Mouse (Mus musculus) layer of hippocampus, adult 2 months (tissue): ENCODE results near the gene Myo5a. TPM values are rescaled to one million over a fixed set of nuclear protein-coding genes. Genes with fewer than 3 reads are reported as not detected.

Experiments used
- DNase-seq, 2 experiments: peaks; one replicate each; pipeline ENCODE4 v3.0.0; 2022; ENCODE audit warnings: low spot score in 2 of 2
- H3K27ac ChIP-seq: fragments of 200-600 bp; 2 replicates; pipeline ENCODE4 v1.8.1; 2022
- H3K4me3 ChIP-seq: fragments of 200-600 bp; 2 replicates; pipeline ENCODE4 v1.8.1; 2022; ENCODE audit warnings: mild to moderate bottlenecking
- CTCF ChIP-seq: fragments of 200-600 bp; conservative IDR thresholded peaks from 2 replicates; pipeline ENCODE4 v1.8.1; 2022; ENCODE audit warnings: antibody characterized with exemption, mild to moderate bottlenecking, moderate library complexity
- total RNA-seq, 2 experiments: library from RNA; stranded (reverse); gene quantifications; 2 replicates each; pipeline ENCODE4 v1.2.3; 2021

Gene Myo5a
- total RNA-seq, 2 experiments from 2014 or later = 201 to 210 TPM

DNA sequence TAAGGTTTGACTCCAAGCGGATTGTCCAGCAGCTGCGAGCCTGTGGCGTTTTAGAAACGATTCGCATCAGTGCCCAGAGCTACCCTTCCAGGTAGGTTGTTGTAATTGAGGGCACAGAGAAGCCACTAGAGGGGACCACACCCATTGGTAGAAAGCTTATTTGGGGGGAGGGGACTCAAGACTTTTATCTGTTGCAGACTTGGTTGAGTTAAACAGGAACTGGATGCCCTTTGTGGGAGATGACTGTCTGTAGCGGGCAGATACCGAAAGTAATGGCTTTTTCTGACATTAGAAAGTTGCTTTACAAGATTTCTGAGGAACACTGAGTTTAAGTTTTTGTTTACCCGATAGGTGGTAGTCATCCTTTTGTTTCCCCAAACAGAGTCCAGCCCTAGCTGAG, 200.7 kb downstream of the Myo5a start:
- DNase-seq = no peak
- Histone ChIP-seq H3K27ac (no peak overlapping the region), H3K4me3 (no peak overlapping the region)
- TF ChIP-seq CTCF = no peak

Other genes with a start within 250 kb of the Myo5a start
- 1 to 10 TPM in 1 of 2 experiments, under 1 TPM in 1; 0.92 to 1.3 TPM for gene Onecut1, start 209.1 kb upstream of the Myo5a start, total RNA-seq
- gene Fam214a, start 118.1 kb upstream of the Myo5a start, total RNA-seq = 10 to 100 TPM; 47.5 to 52.1 TPM
- gene Arpp19, start 33.4 kb upstream of the Myo5a start, total RNA-seq = 100 to 1,000 TPM; 163 to 170 TPM
- gene Myo5c, start 161.0 kb downstream of the Myo5a start, total RNA-seq = under 1 TPM; 0.59 to 0.81 TPM
- 100 to 1,000 TPM; 125 to 127 TPM for gene Gnb5, start 235.3 kb downstream of the Myo5a start, total RNA-seq